Mouse (Mus musculus) lung, postnatal 0 days (tissue): ENCODE measurements at regions not wholly inside any gene's neighbourhood (a gene's known extent, or its start where the extent isn't known, plus 50 kb on each side); places are given as distances from the start of the nearest gene placed in this dataset.

Source experiments
- CTCF ChIP-seq: IDR thresholded peaks from 2 replicates; pipeline ENCODE4 v1.5.1; 2016; ENCODE audit warnings: antibody characterized with exemption, mild to moderate bottlenecking
- EP300 ChIP-seq: IDR thresholded peaks from 2 replicates; pipeline ENCODE4 v1.6.1; 2016; ENCODE audit warnings: antibody characterized with exemption, mild to moderate bottlenecking, control low read depth

GRCm38 (mm10) chr8:34502606-34503162 lies 391.1 kb upstream of the Gm10131 start:
- TF ChIP-seq CTCF (no peak), EP300 (no peak)
